Mouse (Mus musculus): Measurements from ENCODE around the gene Mta3. TPM values are rescaled to one million over a fixed set of nuclear protein-coding genes. Genes with fewer than 3 reads are reported as not detected.

Gene Mta3
- polyA plus RNA-seq, 1 experiment: 34.2 TPM

GRCm38 (mm10) chr17:83862134-83862881, 156.3 kb downstream of the Mta3 start:
- peak; percentile 67 for DNase-seq (ENCODE audit: low read depth, low spot score)
- WGBS: 2% methylated on average over 27 of the region's 27 CpGs

- WGBS: 95% methylated on average over 7 of the region's 7 CpGs
Measured at GRCm38 (mm10) chr17:83865366-83865765, 159.4 kb downstream of the Mta3 start.

GRCm38 (mm10) chr17:83866582-83866981, 160.6 kb downstream of the Mta3 start:
- WGBS: 21% methylated on average over 10 of the region's 10 CpGs
- DNase-seq (ENCODE audit: low read depth, low spot score): no peak

More at GRCm38 (mm10) chr17:83865366-83865765, 159.4 kb downstream of the Mta3 start:
- DNase-seq (ENCODE audit: low read depth, low spot score): no peak

GRCm38 (mm10) chr17:83870385-83870784, 164.4 kb downstream of the Mta3 start:
- 56% methylated on average over 4 of the region's 4 CpGs for WGBS
- no peak for DNase-seq (ENCODE audit: low read depth, low spot score)

Other genes starting within 250 kb of the Mta3 start
- 142 and 155 TPM in 2 replicates for gene Cox7a2l, start 188.8 kb upstream of the Mta3 start, polyA plus RNA-seq (2012; rRNA removed)
- gene Kcng3, start 74.3 kb upstream of the Mta3 start, polyA plus RNA-seq (2012; rRNA removed): 0.15 and 0.26 TPM in 2 replicates
- gene Haao, start 141.8 kb downstream of the Mta3 start, polyA plus RNA-seq (2012; rRNA removed): 4.3 and 5.2 TPM in 2 replicates